Mouse (Mus musculus): ENCODE measurements around the gene Smchd1. TPM values are rescaled to one million over a fixed set of nuclear protein-coding genes. Genes with fewer than 3 reads are reported as not detected.

The Smchd1 gene
- total RNA-seq (2023) = 10 to 100 TPM; 68.7 to 81.9 TPM

GRCm38 (mm10) chr17:71474762-71475704 lies at the start of gene Smchd1:
TSS of gene Smchd1 (minus strand) at chr17:71475343.

GRCm38 (mm10) chr17:71459818-71460217 lies 15.3 kb downstream of the Smchd1 start, which contains the start of gene Gm4707:
TSS of gene Gm4707 (minus strand) at chr17:71459918.

GRCm38 (mm10) chr17:71311340-71312171 lies 163.6 kb downstream of the Smchd1 start, which contains the start of gene Emilin2:
TSS of gene Emilin2 (minus strand) at chr17:71311978.

Other genes starting within 250 kb of the Smchd1 start
- 100 to 1,000 TPM; 200 to 228 TPM for gene Emilin2, start 163.4 kb downstream of the Smchd1 start, total RNA-seq (2023)
- 10 to 100 TPM in 1 of 2 experiments, 1 to 10 TPM in 1; 8.0 to 14.5 TPM for gene Gm4707, start 15.4 kb downstream of the Smchd1 start, total RNA-seq (2023)
- gene Ndc80, start 51.5 kb upstream of the Smchd1 start, total RNA-seq (2023) = 10 to 100 TPM; 31.6 to 35.5 TPM
- gene Spdya, start 76.7 kb upstream of the Smchd1 start, total RNA-seq (2023) = under 1 TPM in 1 of 2 experiments, not detected in 1; 0.22 TPM
- 10 to 100 TPM; 20.1 to 20.7 TPM for gene Wdr43, start 140.6 kb upstream of the Smchd1 start, total RNA-seq (2023)
- gene Togaram2, start 197.9 kb upstream of the Smchd1 start, total RNA-seq (2023) = not detected

Measured in neutrophil, adult 83 days (primary cell).